Mouse (Mus musculus): ENCODE data around the gene Clasp1. TPM values are rescaled to one million over a fixed set of nuclear protein-coding genes. Genes with fewer than 3 reads are reported as not detected.
A peak's percentile ranks its signal among the peaks of the same experiment; 100 is the strongest.

Clasp1 gene
- polyA plus RNA-seq, 1 experiment, result 12.8 TPM

DNA sequence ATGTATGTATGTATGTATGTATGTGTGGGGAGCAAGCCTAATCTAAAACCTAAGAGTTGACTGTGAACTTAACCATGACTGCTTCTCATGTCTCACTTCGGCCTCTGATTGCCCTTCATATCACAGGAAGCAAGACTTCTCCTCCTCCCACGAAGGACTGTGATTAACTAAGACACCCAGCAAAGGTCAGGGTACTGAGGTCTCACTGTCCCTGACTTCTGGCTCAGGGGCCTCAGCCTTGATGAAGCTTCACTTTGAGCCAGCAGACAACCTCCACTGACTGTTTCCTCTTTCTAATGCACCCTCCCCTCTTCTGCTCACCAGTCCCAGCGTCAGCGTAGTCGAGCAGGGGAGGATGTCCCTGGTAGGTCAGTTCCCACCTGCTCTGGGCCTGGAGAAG is 166.1 kb downstream of the Clasp1 start:
- Histone ChIP-seq H3K36me3 (ENCODE audit: control insufficient read depth, insufficient read depth, low read length) (peaks cover 5% of the 10 kb centered on the region), H3K27ac (ENCODE audit: insufficient read depth, low read depth, low read length) (no peak overlapping the region), H3K4me3 (ENCODE audit: insufficient read depth, low read depth, low read length) (no peak overlapping the region), H3K27me3 (replicated peaks; ENCODE audit: control insufficient read depth, insufficient read depth, low read length) (no peaks in the 10 kb centered on the region), H3K4me1 (ENCODE audit: control insufficient read depth, insufficient read depth, low read length) (no peaks in the 10 kb centered on the region)
- 64% methylated on average over 5 of the region's 5 CpGs for WGBS
- DNase-seq, result no peak
- TF ChIP-seq POLR2A (IDR thresholded peaks at IDR 0.05; ENCODE audit: low read depth, low read length) (no peak), CTCF (conservative IDR thresholded peaks at IDR 0.05; ENCODE audit: insufficient read depth, insufficient read length, low read depth, low read length) (no peak)

DNA sequence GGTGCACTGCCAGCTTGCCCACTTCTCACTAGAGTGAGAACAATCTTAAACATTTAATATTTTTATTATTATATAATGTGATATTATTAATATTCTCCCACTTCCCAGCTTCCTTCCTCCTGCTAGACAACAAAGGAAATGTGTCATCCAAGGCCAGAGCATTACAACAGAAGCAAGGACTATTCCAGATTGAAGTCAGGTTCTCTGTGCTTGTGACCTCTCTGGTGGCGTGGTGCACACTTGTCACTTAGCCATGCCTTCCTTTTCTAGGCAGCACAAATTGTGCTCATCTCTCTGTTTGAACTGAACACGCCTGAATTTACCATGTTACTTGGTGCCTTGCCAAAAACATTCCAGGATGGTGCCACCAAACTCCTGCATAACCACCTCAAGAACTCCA is 170.9 kb downstream of the Clasp1 start:
- H3K4me1 ChIP-seq (ENCODE audit: control insufficient read depth, insufficient read depth, low read length), result no peaks in the 10 kb centered on the region
- WGBS, result 74% methylated on average over 2 of the region's 2 CpGs
- DNase-seq, result no peak
- H3K27me3 ChIP-seq (replicated peaks; ENCODE audit: control insufficient read depth, insufficient read depth, low read length), result no peaks in the 10 kb centered on the region
- no peak overlapping the region for H3K4me3 ChIP-seq (ENCODE audit: insufficient read depth, low read depth, low read length)
- TF ChIP-seq CTCF (conservative IDR thresholded peaks at IDR 0.05; ENCODE audit: insufficient read depth, insufficient read length, low read depth, low read length) (no peak), POLR2A (IDR thresholded peaks at IDR 0.05; ENCODE audit: low read depth, low read length) (no peak)
- H3K27ac ChIP-seq (ENCODE audit: insufficient read depth, low read depth, low read length), result no peak overlapping the region
- H3K36me3 ChIP-seq (ENCODE audit: control insufficient read depth, insufficient read depth, low read length), result peaks cover 8% of the 10 kb centered on the region

- TF ChIP-seq CTCF (conservative IDR thresholded peaks at IDR 0.05; ENCODE audit: insufficient read depth, insufficient read length, low read depth, low read length) (0 out of 2 replicates have a peak, but pooled peaks have one; percentile 17), POLR2A (IDR thresholded peaks at IDR 0.05; ENCODE audit: low read depth, low read length) (no peak)
- no peak overlapping the region for H3K27ac ChIP-seq (ENCODE audit: insufficient read depth, low read depth, low read length)
- peak; percentile 8 for DNase-seq
- H3K4me1 ChIP-seq (ENCODE audit: control insufficient read depth, insufficient read depth, low read length), result no peaks in the 10 kb centered on the region
- H3K4me3 ChIP-seq (ENCODE audit: insufficient read depth, low read depth, low read length), result no peak overlapping the region
- H3K36me3 ChIP-seq (ENCODE audit: control insufficient read depth, insufficient read depth, low read length), result peaks cover 3% of the 10 kb centered on the region
- H3K27me3 ChIP-seq (replicated peaks; ENCODE audit: control insufficient read depth, insufficient read depth, low read length), result no peaks in the 10 kb centered on the region
These were observed 175.7 kb downstream of the Clasp1 start for GRCm38 (mm10) chr1:118564561-118564960.

- no peak for DNase-seq
- H3K27me3 ChIP-seq (replicated peaks; ENCODE audit: control insufficient read depth, insufficient read depth, low read length), result no peaks in the 10 kb centered on the region
- H3K27ac ChIP-seq (ENCODE audit: insufficient read depth, low read depth, low read length), result no peak overlapping the region
- no peak for TF ChIP-seq CTCF (conservative IDR thresholded peaks at IDR 0.05; ENCODE audit: insufficient read depth, insufficient read length, low read depth, low read length)
- TF ChIP-seq POLR2A (IDR thresholded peaks at IDR 0.05; ENCODE audit: low read depth, low read length), result no peak
- WGBS, result 95% methylated on average over 3 of the region's 3 CpGs
- no peak overlapping the region for H3K4me3 ChIP-seq (ENCODE audit: insufficient read depth, low read depth, low read length)
- H3K36me3 ChIP-seq (ENCODE audit: control insufficient read depth, insufficient read depth, low read length), result peaks cover 2% of the 10 kb centered on the region
- H3K4me1 ChIP-seq (ENCODE audit: control insufficient read depth, insufficient read depth, low read length), result peaks cover 4% of the 10 kb centered on the region; the same call in 1 of the 2 replicates
These were observed 178.8 kb downstream of the Clasp1 start for GRCm38 (mm10) chr1:118567659-118568058.

GRCm38 (mm10) chr1:118580174-118580702 is 191.4 kb downstream of the Clasp1 start:
- no peaks in the 10 kb centered on the region for H3K27me3 ChIP-seq (replicated peaks; ENCODE audit: control insufficient read depth, insufficient read depth, low read length)
- no peak overlapping the region for H3K4me3 ChIP-seq (ENCODE audit: insufficient read depth, low read depth, low read length)
- no peak overlapping the region for H3K27ac ChIP-seq (ENCODE audit: insufficient read depth, low read depth, low read length)
- 92% methylated on average over 2 of the region's 2 CpGs for WGBS
- peaks cover 1% of the 10 kb centered on the region for H3K36me3 ChIP-seq (ENCODE audit: control insufficient read depth, insufficient read depth, low read length)
- no peaks in the 10 kb centered on the region for H3K4me1 ChIP-seq (ENCODE audit: control insufficient read depth, insufficient read depth, low read length)
- TF ChIP-seq CTCF (conservative IDR thresholded peaks at IDR 0.05; ENCODE audit: insufficient read depth, insufficient read length, low read depth, low read length) (no peak), POLR2A (IDR thresholded peaks at IDR 0.05; ENCODE audit: low read depth, low read length) (no peak)
- no peak for DNase-seq

DNA sequence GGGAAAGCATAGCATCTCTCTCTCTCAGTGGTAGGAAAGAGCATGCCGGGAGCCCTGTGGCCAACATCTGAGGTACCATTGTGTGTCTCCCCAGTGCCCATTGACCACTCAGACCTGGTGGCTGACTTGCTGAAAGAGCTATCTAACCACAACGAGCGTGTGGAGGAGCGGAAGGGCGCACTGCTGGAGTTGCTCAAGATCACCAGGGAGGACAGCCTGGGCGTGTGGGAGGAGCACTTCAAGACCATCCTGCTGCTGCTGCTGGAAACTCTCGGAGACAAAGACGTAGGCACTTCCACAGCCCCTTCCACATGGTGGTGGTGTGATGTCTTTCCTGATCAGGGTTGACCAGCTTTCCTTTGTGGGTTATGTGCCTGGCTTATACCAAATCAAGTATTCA is 192.3 kb downstream of the Clasp1 start:
- DNase-seq, result no peak
- Histone ChIP-seq H3K4me3 (ENCODE audit: insufficient read depth, low read depth, low read length) (no peak overlapping the region), H3K4me1 (ENCODE audit: control insufficient read depth, insufficient read depth, low read length) (no peaks in the 10 kb centered on the region), H3K27ac (ENCODE audit: insufficient read depth, low read depth, low read length) (no peak overlapping the region), H3K36me3 (ENCODE audit: control insufficient read depth, insufficient read depth, low read length) (no peaks in the 10 kb centered on the region; the same call in none of the 2 replicates), H3K27me3 (replicated peaks; ENCODE audit: control insufficient read depth, insufficient read depth, low read length) (no peaks in the 10 kb centered on the region)
- no peak for TF ChIP-seq POLR2A (IDR thresholded peaks at IDR 0.05; ENCODE audit: low read depth, low read length)
- TF ChIP-seq CTCF (conservative IDR thresholded peaks at IDR 0.05; ENCODE audit: insufficient read depth, insufficient read length, low read depth, low read length), result no peak
- 90% methylated on average over 8 of the region's 8 CpGs for WGBS

GRCm38 (mm10) chr1:118589721-118590120 is 200.9 kb downstream of the Clasp1 start:
- no peak overlapping the region for H3K4me3 ChIP-seq (ENCODE audit: insufficient read depth, low read depth, low read length)
- H3K4me1 ChIP-seq (ENCODE audit: control insufficient read depth, insufficient read depth, low read length), result peaks cover 6% of the 10 kb centered on the region; the same call in 1 of the 2 replicates
- H3K27ac ChIP-seq (ENCODE audit: insufficient read depth, low read depth, low read length), result no peak overlapping the region
- 56% methylated on average over 5 of the region's 5 CpGs for WGBS
- peaks cover 5% of the 10 kb centered on the region; the same call in 1 of the 2 replicates for H3K36me3 ChIP-seq (ENCODE audit: control insufficient read depth, insufficient read depth, low read length)
- TF ChIP-seq CTCF (conservative IDR thresholded peaks at IDR 0.05; ENCODE audit: insufficient read depth, insufficient read length, low read depth, low read length) (no peak), POLR2A (IDR thresholded peaks at IDR 0.05; ENCODE audit: low read depth, low read length) (no peak)
- DNase-seq, result peak; percentile 30
- H3K27me3 ChIP-seq (replicated peaks; ENCODE audit: control insufficient read depth, insufficient read depth, low read length), result no peaks in the 10 kb centered on the region
